Mouse (Mus musculus): ENCODE data around the gene Rpl13a. TPM values are rescaled to one million over a fixed set of nuclear protein-coding genes. Genes with fewer than 3 reads are reported as not detected.

Gene Rpl13a
- polyA plus RNA-seq, 1 experiment from 2014 or later = 668 TPM

DNA sequence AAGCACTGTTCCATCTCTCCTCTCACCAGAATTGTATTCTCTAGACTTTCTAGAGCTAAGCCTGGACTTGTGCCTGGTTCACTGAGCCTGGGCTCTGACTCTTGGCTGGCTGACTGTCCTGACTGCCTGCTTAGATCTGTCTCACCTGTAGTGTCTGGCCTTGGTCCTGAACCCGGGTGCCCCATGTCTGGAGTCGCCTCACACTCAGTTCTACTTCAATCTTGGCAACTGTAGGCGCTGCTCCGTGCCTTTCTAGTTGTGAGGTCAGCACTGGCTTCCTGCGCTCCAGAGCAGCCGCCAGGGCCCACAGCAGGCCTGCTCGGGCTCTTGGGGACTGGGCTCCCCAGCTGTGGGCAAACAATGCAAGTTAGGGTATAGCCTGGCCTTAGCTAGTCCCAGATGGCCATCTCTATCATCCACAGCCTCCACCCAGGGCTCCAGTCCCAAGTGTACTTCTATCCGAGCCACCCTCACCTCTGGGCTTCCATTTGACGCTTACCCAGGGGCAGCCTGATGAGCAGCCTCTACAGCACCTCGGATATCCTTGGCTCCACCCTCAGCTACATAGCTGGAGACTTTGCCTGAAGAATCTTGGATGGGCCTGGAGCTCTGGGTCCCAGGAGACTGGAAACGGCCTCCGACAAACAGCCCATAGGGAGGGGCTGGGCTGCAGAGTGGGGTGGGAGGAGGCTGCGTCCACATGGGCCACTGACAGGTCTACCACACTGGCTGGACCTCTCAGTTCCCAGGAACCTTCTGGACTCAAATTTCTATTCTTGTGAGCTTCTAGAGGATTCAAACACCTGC lies 16.0 kb upstream of the Rpl13a start:
- H3K36me3 ChIP-seq (ENCODE audit: control insufficient read depth, insufficient read depth, low read length) = no peaks in the 10 kb centered on the region; the same call in 1 of the 2 replicates
- ATAC-seq (ENCODE audit: low read depth) = no peak
- 85% methylated on average over 13 of the region's 13 CpGs for WGBS
- no peaks in the 10 kb centered on the region for H3K27me3 ChIP-seq (ENCODE audit: control insufficient read depth, insufficient read depth, low read length)
- no peak overlapping the region for H3K27ac ChIP-seq (ENCODE audit: low read depth, low read length)
- no peak overlapping the region for H3K4me2 ChIP-seq (ENCODE audit: low read depth, low read length)
- H3K9me3 ChIP-seq (ENCODE audit: control insufficient read depth, low read length) = no peaks in the 10 kb centered on the region
- no peaks in the 10 kb centered on the region for H3K4me1 ChIP-seq (ENCODE audit: control insufficient read depth, insufficient read depth, low read length)
- H3K9ac ChIP-seq (replicated peaks; ENCODE audit: low read depth, low read length) = no peak overlapping the region
- no peak overlapping the region for H3K4me3 ChIP-seq (ENCODE audit: low read depth, low read length)

DNA sequence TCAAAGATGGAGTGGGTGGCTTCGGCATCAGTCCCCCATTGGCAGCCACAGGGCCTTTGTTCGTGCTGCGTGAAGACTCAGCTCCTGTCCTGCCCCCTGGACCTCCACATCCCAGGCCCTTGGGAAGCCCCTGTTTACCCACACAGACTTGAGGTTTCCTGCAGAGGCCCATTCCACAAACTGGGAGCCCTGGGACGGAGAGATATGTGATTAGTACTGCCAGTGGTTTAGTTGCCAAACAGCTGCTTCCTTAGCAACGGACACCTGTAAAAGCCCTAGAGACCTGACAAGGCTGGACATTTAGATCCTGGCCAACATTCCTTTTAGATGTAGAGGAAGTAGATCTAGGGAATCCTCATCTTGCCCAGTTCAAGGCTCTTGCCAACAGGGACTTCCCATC lies 13.4 kb upstream of the Rpl13a start:
- Histone ChIP-seq H3K4me2 (ENCODE audit: low read depth, low read length) (no peak overlapping the region), H3K36me3 (ENCODE audit: control insufficient read depth, insufficient read depth, low read length) (no peaks in the 10 kb centered on the region; the same call in 1 of the 2 replicates), H3K4me3 (ENCODE audit: low read depth, low read length) (no peak overlapping the region), H3K9ac (replicated peaks; ENCODE audit: low read depth, low read length) (no peak overlapping the region), H3K27ac (ENCODE audit: low read depth, low read length) (no peak overlapping the region), H3K27me3 (ENCODE audit: control insufficient read depth, insufficient read depth, low read length) (peaks cover 2% of the 10 kb centered on the region; the same call in 1 of the 2 replicates), H3K9me3 (ENCODE audit: control insufficient read depth, low read length) (no peaks in the 10 kb centered on the region), H3K4me1 (ENCODE audit: control insufficient read depth, insufficient read depth, low read length) (no peaks in the 10 kb centered on the region)
- ATAC-seq (ENCODE audit: low read depth) = no peak
- WGBS = 96% methylated on average over 5 of the region's 5 CpGs

DNA sequence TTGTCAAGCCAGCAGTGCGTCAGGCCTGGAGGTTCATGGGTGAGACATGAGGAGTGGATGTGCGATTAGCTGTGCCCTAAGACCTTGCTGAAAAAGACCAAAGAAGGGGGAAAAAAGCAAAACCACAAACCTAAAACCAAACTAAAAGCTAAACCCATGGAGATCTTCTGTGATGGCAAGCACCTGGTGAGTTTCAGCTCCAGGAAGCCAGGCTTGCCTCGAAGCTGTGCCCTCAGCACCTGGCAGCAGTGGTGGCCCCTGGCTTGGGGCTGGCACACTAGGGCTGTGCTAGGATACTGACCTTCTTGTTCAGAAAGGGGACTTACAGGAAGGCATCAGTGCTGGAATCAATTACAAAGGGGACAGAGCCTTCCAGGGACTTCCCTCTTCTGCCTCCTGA lies 12.8 kb upstream of the Rpl13a start:
- Histone ChIP-seq H3K27ac (ENCODE audit: low read depth, low read length) (no peak overlapping the region), H3K4me1 (ENCODE audit: control insufficient read depth, insufficient read depth, low read length) (no peaks in the 10 kb centered on the region), H3K9me3 (ENCODE audit: control insufficient read depth, low read length) (no peaks in the 10 kb centered on the region), H3K9ac (replicated peaks; ENCODE audit: low read depth, low read length) (no peak overlapping the region), H3K4me3 (ENCODE audit: low read depth, low read length) (no peak overlapping the region), H3K27me3 (ENCODE audit: control insufficient read depth, insufficient read depth, low read length) (peaks cover 2% of the 10 kb centered on the region; the same call in 1 of the 2 replicates), H3K36me3 (ENCODE audit: control insufficient read depth, insufficient read depth, low read length) (no peaks in the 10 kb centered on the region; the same call in 1 of the 2 replicates), H3K4me2 (ENCODE audit: low read depth, low read length) (no peak overlapping the region)
- ATAC-seq (ENCODE audit: low read depth) = no peak
- WGBS = 90% methylated on average over 3 of the region's 3 CpGs

DNA sequence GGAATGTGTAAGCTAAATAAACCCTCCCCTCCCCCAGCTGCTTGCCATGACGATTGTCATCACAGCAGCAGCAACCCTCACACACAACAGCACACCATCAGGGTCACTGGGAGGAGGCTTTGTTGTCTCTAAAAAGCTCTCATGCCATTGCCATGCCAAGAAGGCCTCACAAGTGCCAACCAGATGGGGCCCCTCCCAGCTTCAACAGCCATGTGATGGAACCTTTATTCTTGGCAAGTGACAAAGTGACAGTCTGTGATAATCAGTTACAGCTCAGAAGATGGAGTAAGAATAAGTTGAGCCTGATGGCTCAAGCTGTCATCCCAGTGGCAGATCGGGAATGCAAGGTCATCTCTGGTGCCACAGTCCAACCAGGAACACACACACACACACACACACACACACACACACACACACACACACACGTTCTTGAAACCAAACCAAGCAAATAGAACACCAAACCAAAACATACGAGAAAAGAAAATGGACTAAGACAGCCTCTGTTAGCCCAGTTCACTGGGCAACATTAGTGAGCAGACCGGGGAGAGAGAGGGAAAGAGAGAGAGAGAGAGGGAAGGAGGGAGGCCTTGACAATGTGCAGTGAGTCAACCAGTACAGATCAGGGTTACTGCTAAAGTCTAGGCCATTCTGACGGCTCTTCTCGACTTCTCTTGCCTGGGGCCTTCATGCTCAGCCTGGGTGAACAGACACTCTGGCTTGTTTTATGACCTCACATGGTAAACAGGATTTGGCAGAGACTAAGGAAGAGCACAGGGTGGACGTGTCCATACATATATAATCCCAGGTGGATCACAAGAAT lies 11.6 kb upstream of the Rpl13a start:
- H3K4me3 ChIP-seq (ENCODE audit: low read depth, low read length) = no peak overlapping the region
- ATAC-seq (ENCODE audit: low read depth) = no peak
- H3K4me2 ChIP-seq (ENCODE audit: low read depth, low read length) = no peak overlapping the region
- no peak overlapping the region for H3K9ac ChIP-seq (replicated peaks; ENCODE audit: low read depth, low read length)
- H3K4me1 ChIP-seq (ENCODE audit: control insufficient read depth, insufficient read depth, low read length) = no peaks in the 10 kb centered on the region
- H3K36me3 ChIP-seq (ENCODE audit: control insufficient read depth, insufficient read depth, low read length) = no peaks in the 10 kb centered on the region; the same call in 1 of the 2 replicates
- H3K9me3 ChIP-seq (ENCODE audit: control insufficient read depth, low read length) = no peaks in the 10 kb centered on the region
- H3K27ac ChIP-seq (ENCODE audit: low read depth, low read length) = no peak overlapping the region
- peaks cover 2% of the 10 kb centered on the region; the same call in 1 of the 2 replicates for H3K27me3 ChIP-seq (ENCODE audit: control insufficient read depth, insufficient read depth, low read length)
- 78% methylated on average over 8 of the region's 8 CpGs for WGBS

DNA sequence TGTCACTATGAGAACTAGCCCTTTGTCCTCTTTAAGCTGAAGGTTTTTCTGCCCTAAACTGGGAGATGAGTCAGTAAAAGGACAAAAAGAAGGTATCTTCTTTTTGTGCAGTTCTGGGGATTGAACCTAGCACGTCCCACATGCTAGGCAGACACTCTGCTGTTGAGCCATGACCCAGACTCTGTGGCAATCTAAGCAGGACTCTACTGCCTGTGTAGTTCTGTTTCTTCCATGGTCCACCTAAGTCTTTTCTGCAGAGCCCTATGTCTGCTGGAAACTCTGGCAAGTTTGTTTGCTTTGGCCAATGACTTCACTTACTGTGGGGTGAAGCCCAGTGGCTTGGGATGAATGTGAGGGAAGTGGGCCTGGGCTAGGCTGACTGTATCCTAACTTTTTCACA lies 9.8 kb upstream of the Rpl13a start:
- Histone ChIP-seq H3K9me3 (ENCODE audit: control insufficient read depth, low read length) (no peaks in the 10 kb centered on the region), H3K4me1 (ENCODE audit: control insufficient read depth, insufficient read depth, low read length) (no peaks in the 10 kb centered on the region), H3K27me3 (ENCODE audit: control insufficient read depth, insufficient read depth, low read length) (peaks cover 2% of the 10 kb centered on the region; the same call in 1 of the 2 replicates), H3K27ac (ENCODE audit: low read depth, low read length) (no peak overlapping the region), H3K36me3 (ENCODE audit: control insufficient read depth, insufficient read depth, low read length) (no peaks in the 10 kb centered on the region), H3K4me3 (ENCODE audit: low read depth, low read length) (no peak overlapping the region), H3K4me2 (ENCODE audit: low read depth, low read length) (no peak overlapping the region), H3K9ac (replicated peaks; ENCODE audit: low read depth, low read length) (no peak overlapping the region)
- no peak for ATAC-seq (ENCODE audit: low read depth)
- WGBS = 77% methylated on average over 1 of the region's 1 CpGs

DNA sequence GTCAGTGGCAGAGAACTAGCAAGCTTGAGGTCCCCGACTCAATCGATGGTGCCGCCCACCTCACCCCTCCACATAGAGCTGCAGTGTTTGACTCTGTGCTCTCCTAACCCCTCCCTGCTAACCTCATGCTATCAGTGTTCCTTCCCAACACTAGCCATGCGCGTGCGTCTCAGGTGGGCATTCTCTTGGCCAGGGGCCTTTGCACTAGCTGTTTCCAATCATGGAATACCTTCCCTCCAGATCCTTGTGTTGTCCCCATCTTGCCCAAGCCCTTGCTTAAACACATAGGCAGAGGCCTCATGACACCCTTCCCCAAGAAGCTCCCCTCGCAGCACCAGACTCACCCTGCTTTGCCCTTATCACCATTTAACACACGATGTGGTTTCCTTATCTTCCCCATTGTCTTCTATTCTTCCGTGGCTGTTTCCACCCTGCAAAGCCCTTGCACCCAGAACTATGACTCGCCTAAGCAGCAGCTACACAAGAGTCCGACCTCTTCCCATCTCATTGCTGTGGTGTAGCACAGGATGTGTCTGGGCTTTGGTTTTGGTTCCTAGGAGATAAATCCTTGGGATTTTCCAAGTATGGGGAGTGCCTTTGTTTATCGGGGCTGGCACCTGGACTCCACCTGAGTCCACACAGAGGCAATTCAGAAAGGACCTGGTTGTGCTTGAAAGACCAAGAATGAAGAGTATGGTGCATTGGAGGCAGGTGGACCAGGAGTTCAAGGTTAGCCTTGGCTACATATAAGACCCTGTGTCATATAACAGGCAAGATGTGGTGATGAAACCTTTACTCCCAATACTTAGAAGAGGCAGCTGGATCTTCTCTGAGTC lies 8.8 kb upstream of the Rpl13a start:
- H3K27ac ChIP-seq (ENCODE audit: low read depth, low read length) = no peak overlapping the region
- WGBS = 86% methylated on average over 12 of the region's 12 CpGs
- ATAC-seq (ENCODE audit: low read depth) = no peak
- H3K36me3 ChIP-seq (ENCODE audit: control insufficient read depth, insufficient read depth, low read length) = no peaks in the 10 kb centered on the region
- no peak overlapping the region for H3K4me2 ChIP-seq (ENCODE audit: low read depth, low read length)
- H3K4me3 ChIP-seq (ENCODE audit: low read depth, low read length) = no peak overlapping the region
- no peaks in the 10 kb centered on the region for H3K4me1 ChIP-seq (ENCODE audit: control insufficient read depth, insufficient read depth, low read length)
- no peaks in the 10 kb centered on the region for H3K9me3 ChIP-seq (ENCODE audit: control insufficient read depth, low read length)
- H3K27me3 ChIP-seq (ENCODE audit: control insufficient read depth, insufficient read depth, low read length) = peaks cover 2% of the 10 kb centered on the region; the same call in 1 of the 2 replicates
- no peak overlapping the region for H3K9ac ChIP-seq (replicated peaks; ENCODE audit: low read depth, low read length)

DNA sequence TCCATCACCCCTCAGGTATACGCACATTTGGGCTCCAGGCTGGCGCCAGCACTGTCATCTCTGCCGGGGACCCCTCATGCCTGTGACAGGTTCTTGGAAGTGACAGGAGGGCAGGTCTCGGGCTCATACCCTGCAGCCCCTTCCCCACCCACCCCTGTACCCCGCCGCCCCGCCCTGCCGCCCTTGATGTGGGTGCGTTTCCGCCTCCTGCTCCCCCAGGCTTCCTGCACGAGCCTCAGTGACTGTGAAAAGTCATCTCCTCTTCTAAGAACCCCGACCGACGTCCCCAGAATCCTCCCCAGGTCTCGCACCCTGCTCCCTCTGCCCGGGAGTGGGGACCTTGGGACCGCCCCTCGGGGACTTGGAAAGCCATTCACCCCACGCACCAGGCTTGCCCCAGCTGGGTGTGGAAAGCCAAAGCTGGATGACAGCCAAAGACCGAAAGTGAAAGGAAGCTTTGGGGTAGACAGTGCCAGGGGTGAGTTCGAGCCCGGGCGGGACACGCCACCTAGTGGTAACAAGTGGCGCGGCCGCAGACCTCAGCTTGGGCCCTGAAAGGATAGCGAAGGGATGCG lies 7.5 kb upstream of the Rpl13a start, which contains the start of the genes Gm45713 and Flt3l:
Gene Gm45713, minus strand, starts transcription at position 239 of the 575 bp plus-strand sequence.
Gene Flt3l, minus strand, starts transcription at position 440 of the 575 bp plus-strand sequence.
- Histone ChIP-seq H3K27ac (ENCODE audit: low read depth, low read length) (no peak within 1 kb of the TSS), H3K4me1 (ENCODE audit: control insufficient read depth, insufficient read depth, low read length) (no peaks in the 10 kb centered on the region), H3K36me3 (ENCODE audit: control insufficient read depth, insufficient read depth, low read length) (no peaks in the 10 kb centered on the region), H3K4me2 (ENCODE audit: low read depth, low read length) (peak within 1 kb of the TSS; percentile 62), H3K4me3 (ENCODE audit: low read depth, low read length) (peak within 1 kb of the TSS; percentile 35), H3K9me3 (ENCODE audit: control insufficient read depth, low read length) (no peaks in the 10 kb centered on the region), H3K9ac (replicated peaks; ENCODE audit: low read depth, low read length) (peak within 1 kb of the TSS; percentile 57), H3K27me3 (ENCODE audit: control insufficient read depth, insufficient read depth, low read length) (peaks cover 2% of the 10 kb centered on the region; the same call in 1 of the 2 replicates)
- peak; percentile 83 for ATAC-seq (ENCODE audit: low read depth)
- 5% methylated on average over 29 of the region's 29 CpGs for WGBS

DNA sequence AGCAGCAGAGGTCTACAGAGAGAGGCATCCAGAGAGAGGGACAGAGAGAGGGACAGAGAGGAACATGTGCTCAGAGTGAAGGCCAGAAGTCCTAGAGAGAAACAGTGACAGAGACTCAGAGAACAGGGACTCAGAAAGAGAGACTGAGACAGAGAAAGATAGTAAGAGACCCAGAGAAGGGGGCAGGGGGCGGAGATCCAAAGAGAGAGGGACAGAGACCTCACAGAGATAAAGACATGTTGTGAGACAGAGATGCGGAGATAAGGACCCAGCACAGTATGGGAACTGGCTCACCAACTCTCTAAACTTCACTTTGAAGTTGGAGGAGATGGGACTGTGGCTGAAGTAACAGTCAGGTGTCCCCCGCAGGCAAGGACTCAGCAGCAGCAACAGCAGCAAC lies 6.8 kb upstream of the Rpl13a start:
- WGBS = 82% methylated on average over 3 of the region's 3 CpGs
- no peak overlapping the region for H3K4me3 ChIP-seq (ENCODE audit: low read depth, low read length)
- 0 out of 2 replicates have a peak overlapping the region, but pooled peaks have one; percentile 62 for H3K4me2 ChIP-seq (ENCODE audit: low read depth, low read length)
- H3K4me1 ChIP-seq (ENCODE audit: control insufficient read depth, insufficient read depth, low read length) = no peaks in the 10 kb centered on the region
- no peaks in the 10 kb centered on the region for H3K36me3 ChIP-seq (ENCODE audit: control insufficient read depth, insufficient read depth, low read length)
- no peak for ATAC-seq (ENCODE audit: low read depth)
- no peaks in the 10 kb centered on the region for H3K9me3 ChIP-seq (ENCODE audit: control insufficient read depth, low read length)
- no peak overlapping the region for H3K9ac ChIP-seq (replicated peaks; ENCODE audit: low read depth, low read length)
- peaks cover 2% of the 10 kb centered on the region; the same call in 1 of the 2 replicates for H3K27me3 ChIP-seq (ENCODE audit: control insufficient read depth, insufficient read depth, low read length)
- no peak overlapping the region for H3K27ac ChIP-seq (ENCODE audit: low read depth, low read length)
